ENCODE assay signal across 8 mouse cellular contexts in genomic region chr9:20812537-20813271, GRCm38 (mm10). TPM values are rescaled to one million over a fixed set of nuclear protein-coding genes. Genes with fewer than 3 reads are reported as not detected.
DNase-seq lines count a peak whose midpoint lies in the region; ATAC-seq lines count a peak whose summit lies in the region.

No protein-coding gene starts in this region.

- H3K27me3 ChIP-seq in midbrain, embryonic 10.5 days (ENCODE audit: low read depth, poor library complexity, severe bottlenecking) = peaks cover 30% of the 10 kb centered on the region
- H3K27me3 ChIP-seq in midbrain, embryonic 16.5 days (ENCODE audit: control insufficient read depth, insufficient read depth, low read depth, low read length) = peaks cover 8% of the 10 kb centered on the region; the same call in 1 of the 2 replicates
- no peaks in the 10 kb centered on the region; the same call in 1 of the 2 replicates for H3K27me3 ChIP-seq in hindbrain, embryonic 16.5 days (replicated peaks; ENCODE audit: control insufficient read depth, insufficient read depth, low read length)

- no peak overlapping the region for H3K4me2 ChIP-seq in midbrain, embryonic 16.5 days (ENCODE audit: low read length)
- no peak overlapping the region; the same call in 1 of the 2 replicates for H3K4me2 ChIP-seq in hindbrain, embryonic 16.5 days (ENCODE audit: low read length)

- no peaks in the 10 kb centered on the region for H3K9me3 ChIP-seq in midbrain, embryonic 10.5 days (replicated peaks)
- no peaks in the 10 kb centered on the region for H3K9me3 ChIP-seq in midbrain, embryonic 16.5 days (replicated peaks; ENCODE audit: control insufficient read depth, low read length, poor library complexity, severe bottlenecking)
- H3K9me3 ChIP-seq in hindbrain, embryonic 16.5 days (ENCODE audit: control insufficient read depth, low read length) = no peaks in the 10 kb centered on the region

- H3K27ac ChIP-seq in midbrain, embryonic 10.5 days (replicated peaks) = no peak overlapping the region
- H3K27ac ChIP-seq in midbrain, embryonic 16.5 days (ENCODE audit: low read length) = no peak overlapping the region
- no peak overlapping the region for H3K27ac ChIP-seq in hindbrain, embryonic 16.5 days (ENCODE audit: low read depth, low read length)

- peak; percentile 29 for DNase-seq in midbrain, embryonic 10.5 days (ENCODE audit: low spot score)
- DNase-seq in ZHBTc4 (ENCODE audit: low read depth, low spot score) = peak; percentile 72
- peak; percentile 82 for DNase-seq in fibroblast of lung, adult 2 months (ENCODE audit: low read depth)
- DNase-seq in mesoderm, embryonic 11.5 days (ENCODE audit: low read depth, low spot score) = peak; percentile 70
- no peak for DNase-seq in cerebellum, adult 8-10 months
- no peak for DNase-seq in layer of hippocampus, adult 18-20 months (ENCODE audit: low spot score in 2 of 2)

- no peaks in the 10 kb centered on the region for H3K36me3 ChIP-seq in midbrain, embryonic 10.5 days
- no peaks in the 10 kb centered on the region for H3K36me3 ChIP-seq in midbrain, embryonic 16.5 days (ENCODE audit: control insufficient read depth, insufficient read depth, low read length)
- no peaks in the 10 kb centered on the region for H3K36me3 ChIP-seq in hindbrain, embryonic 16.5 days (ENCODE audit: control insufficient read depth, insufficient read depth, low read length)

- 21% methylated on average over 19 of the region's 19 CpGs for WGBS in midbrain, embryonic 10.5 days
- 15% methylated on average over 17 of the region's 19 CpGs for WGBS in midbrain, embryonic 16.5 days
- WGBS in hindbrain, embryonic 16.5 days = 12% methylated on average over 19 of the region's 19 CpGs

- no peak overlapping the region for H3K9ac ChIP-seq in midbrain, embryonic 16.5 days (ENCODE audit: low read depth, low read length)
- no peak overlapping the region for H3K9ac ChIP-seq in hindbrain, embryonic 16.5 days (ENCODE audit: low read depth, low read length)

- peaks cover 24% of the 10 kb centered on the region for H3K4me1 ChIP-seq in midbrain, embryonic 10.5 days
- H3K4me1 ChIP-seq in midbrain, embryonic 16.5 days (ENCODE audit: control insufficient read depth, insufficient read depth, low read length) = peaks cover 5% of the 10 kb centered on the region; the same call in 1 of the 2 replicates
- peaks cover 4% of the 10 kb centered on the region for H3K4me1 ChIP-seq in hindbrain, embryonic 16.5 days (ENCODE audit: control insufficient read depth, insufficient read depth, low read depth, low read length)

- ATAC-seq in midbrain, embryonic 16.5 days = no peak
- peak; percentile 34 for ATAC-seq in hindbrain, embryonic 16.5 days

- no peak overlapping the region for H3K4me3 ChIP-seq in midbrain, embryonic 10.5 days
- no peak overlapping the region for H3K4me3 ChIP-seq in midbrain, embryonic 16.5 days (ENCODE audit: low read depth, low read length)
- H3K4me3 ChIP-seq in hindbrain, embryonic 16.5 days (ENCODE audit: low read length) = no peak overlapping the region

RNA-seq across cellular contexts. Expression of gene Col5a3, which starts 2.2 kb away (rescaled TPM):
- polyA plus RNA-seq in midbrain, embryonic 10.5 days (2016; fragmentation: Nextera tagmentation; extraction: Ambion mirVana) = 0.60 TPM in 2 replicates
- polyA plus RNA-seq in midbrain, embryonic 16.5 days (2015; fragmentation: Nextera tagmentation; extraction: Ambion mirVana) = 0.85 and 1.3 TPM in 2 replicates
- polyA plus RNA-seq in hindbrain, embryonic 16.5 days (2015; fragmentation: Nextera tagmentation; extraction: Ambion mirVana) = 1.1 and 1.2 TPM in 2 replicates
- total RNA-seq in layer of hippocampus, adult 18-20 months (2021) = 1 to 10 TPM; 1.7 to 2.0 TPM

RNA-seq across cellular contexts. Expression of gene Rdh8, which starts 5.6 kb away (rescaled TPM):
- polyA plus RNA-seq in midbrain, embryonic 10.5 days (2016; fragmentation: Nextera tagmentation; extraction: Ambion mirVana) = not detected in 2 replicates
- not detected in 2 replicates for polyA plus RNA-seq in midbrain, embryonic 16.5 days (2015; fragmentation: Nextera tagmentation; extraction: Ambion mirVana)
- polyA plus RNA-seq in hindbrain, embryonic 16.5 days (2015; fragmentation: Nextera tagmentation; extraction: Ambion mirVana) = not detected in 2 replicates
- not detected for total RNA-seq in layer of hippocampus, adult 18-20 months (2021)

RNA-seq across cellular contexts. Expression of gene A230050P20Rik, which starts 55.7 kb away (rescaled TPM):
- polyA plus RNA-seq in midbrain, embryonic 10.5 days (2016; fragmentation: Nextera tagmentation; extraction: Ambion mirVana) = 0.69 and 0.87 TPM in 2 replicates
- polyA plus RNA-seq in midbrain, embryonic 16.5 days (2015; fragmentation: Nextera tagmentation; extraction: Ambion mirVana) = 7.1 and 13.7 TPM in 2 replicates
- polyA plus RNA-seq in hindbrain, embryonic 16.5 days (2015; fragmentation: Nextera tagmentation; extraction: Ambion mirVana) = 18.1 and 22.6 TPM in 2 replicates
- 10 to 100 TPM; 66.8 to 70.4 TPM for total RNA-seq in layer of hippocampus, adult 18-20 months (2021)

Comparison
In these comparisons a context has a peak if more than half of its experiments do, and no peak if none do; other contexts are left out.
1. DNase-seq: peak in midbrain, embryonic 10.5 days (single experiment), ZHBTc4 (single experiment), fibroblast of lung, adult 2 months (single experiment) and mesoderm, embryonic 11.5 days (single experiment); none in cerebellum, adult 8-10 months (single experiment) and layer of hippocampus, adult 18-20 months (0 of 2).